Mouse (Mus musculus): ENCODE measurements at regions not wholly inside any gene's neighbourhood (a gene's known extent, or its start where the extent isn't known, plus 50 kb on each side); places are given as distances from the start of the nearest gene placed in this dataset.

DNA sequence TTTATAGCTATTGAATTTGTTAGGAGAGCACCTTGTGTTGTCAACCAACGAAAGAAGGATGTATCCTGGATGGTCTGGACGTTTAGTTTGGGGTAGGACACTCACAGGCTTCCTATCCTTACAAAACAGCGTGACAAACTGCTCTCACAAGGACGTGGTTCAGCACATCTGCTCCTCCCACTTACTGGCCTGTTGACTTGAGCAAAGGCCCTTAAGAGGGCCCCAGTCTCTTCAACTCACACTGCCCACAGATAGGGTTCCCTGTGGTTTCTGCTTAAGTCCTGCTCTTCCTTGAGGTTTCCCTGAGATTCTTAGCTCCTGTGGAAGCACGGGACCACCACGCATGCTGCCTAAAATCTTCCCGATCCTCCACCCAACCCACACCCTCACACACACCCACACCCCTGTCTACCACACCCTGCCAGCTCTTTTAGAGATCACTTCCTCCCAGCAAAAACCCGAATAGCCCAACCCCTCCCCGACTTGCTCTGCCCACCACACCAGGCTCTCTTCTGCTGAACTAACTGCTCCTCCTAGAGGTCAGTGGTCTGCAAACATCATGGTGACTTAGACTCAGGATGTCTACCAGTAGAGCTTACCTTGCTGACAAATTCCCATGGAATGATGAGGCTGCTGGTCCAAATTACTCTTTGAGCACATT lies 95.7 kb upstream of the Hnrnpa3 start:
- DNase-seq (ENCODE audit: low spot score in 2 of 2) = peak; percentile 24 to 37

DNA sequence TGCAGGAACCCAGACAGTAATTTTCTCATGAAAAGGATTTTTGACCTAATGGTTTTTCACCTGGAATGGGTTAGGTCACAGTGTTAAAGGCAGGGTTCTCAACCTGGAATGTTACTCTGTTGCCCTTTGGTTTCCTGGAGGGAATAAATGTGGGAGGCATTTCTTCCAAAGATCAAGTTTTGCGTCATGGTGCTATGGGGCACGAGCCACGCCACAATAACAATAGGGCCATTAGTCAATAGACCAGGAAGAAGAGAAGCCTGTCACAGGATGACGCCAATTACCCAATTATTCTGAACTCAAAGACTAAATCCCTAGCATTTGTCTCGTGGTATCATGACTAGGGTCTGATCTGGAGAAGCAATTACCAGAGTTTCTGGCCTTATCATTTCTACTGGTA lies 94.3 kb upstream of the Hnrnpa3 start:
- DNase-seq (ENCODE audit: low spot score in 2 of 2) = no peak

DNA sequence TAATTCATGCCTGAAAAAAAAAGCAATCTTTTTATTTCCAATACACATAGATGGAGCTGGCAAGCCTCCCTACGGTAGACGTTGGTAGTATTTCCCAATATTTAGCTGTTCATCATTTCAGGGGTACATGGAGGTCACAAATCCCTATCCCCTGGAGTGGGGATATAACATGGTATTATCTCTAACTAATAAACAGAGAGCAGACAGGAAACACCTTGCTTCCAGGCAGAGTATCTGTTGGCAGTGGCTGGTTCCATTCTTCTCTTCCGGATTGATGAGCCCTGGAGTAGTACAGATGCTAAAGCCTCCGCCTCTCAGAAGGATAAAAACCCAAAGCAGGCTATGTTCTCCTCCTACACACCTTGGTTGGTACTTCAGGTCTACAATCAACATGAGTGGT lies 91.9 kb upstream of the Hnrnpa3 start:
- no peak for DNase-seq (ENCODE audit: low spot score in 2 of 2)

DNA sequence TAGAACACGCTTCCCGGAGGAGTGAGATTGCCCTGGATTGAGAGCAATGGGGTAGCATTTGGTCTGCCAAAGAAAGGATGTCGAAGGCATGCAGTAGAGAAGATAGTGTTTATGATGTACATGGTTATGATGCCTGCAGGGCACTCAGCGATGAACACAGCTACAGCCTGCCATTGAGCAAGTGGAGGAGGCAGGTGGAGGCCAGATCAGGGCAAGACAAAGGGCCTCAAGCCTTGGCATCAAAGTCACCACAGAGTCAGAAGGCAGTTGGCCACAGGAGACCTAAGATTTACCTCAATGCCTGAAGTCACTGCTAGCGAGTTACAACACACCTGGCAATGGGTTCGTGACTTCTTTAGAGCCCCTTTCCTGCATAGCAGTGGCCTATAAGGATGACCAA lies 89.3 kb upstream of the Hnrnpa3 start:
- DNase-seq (ENCODE audit: low spot score in 2 of 2) = no peak

DNA sequence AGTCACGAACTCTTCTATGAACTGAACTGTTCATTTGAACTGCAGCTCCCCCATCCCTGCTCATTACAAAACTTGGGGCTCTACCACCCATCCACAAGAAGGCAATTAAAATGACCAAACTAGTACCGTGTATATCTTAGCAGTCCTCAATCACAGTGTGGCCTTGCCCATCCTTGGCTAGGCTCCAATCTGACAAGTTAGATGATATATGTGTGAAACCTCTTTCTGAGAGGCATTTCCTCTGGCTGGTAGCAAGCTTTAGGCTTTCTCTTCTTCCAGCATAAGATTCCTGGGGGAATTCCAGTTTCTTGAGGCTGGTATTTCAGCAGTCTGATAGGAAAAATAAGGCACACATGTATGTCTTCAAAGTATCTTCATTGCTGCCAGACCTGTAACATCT lies 88.8 kb upstream of the Hnrnpa3 start:
- no peak for DNase-seq (ENCODE audit: low spot score in 2 of 2)

DNA sequence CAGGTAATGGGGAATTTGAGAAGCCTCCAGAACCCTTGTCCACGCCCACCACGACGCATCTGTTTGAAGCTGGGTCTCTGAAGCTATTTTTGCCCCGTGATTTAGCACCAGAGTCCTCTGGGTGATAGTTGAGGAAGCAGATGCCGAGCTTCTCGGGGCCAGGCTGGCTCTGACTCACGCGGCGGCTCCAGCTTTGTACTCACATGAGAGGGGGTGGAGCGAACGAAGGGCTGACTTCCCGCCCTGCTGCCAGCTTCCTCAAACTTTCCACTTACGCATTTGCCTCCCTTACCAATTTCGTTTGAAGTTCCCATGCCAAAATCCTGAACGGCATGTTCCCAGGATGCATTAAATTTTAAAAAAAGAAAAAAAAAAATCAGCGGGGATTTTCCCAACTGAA lies 74.1 kb upstream of the Hnrnpa3 start:
- peak; percentile 72 to 79 for DNase-seq (ENCODE audit: low spot score in 2 of 2)

DNA sequence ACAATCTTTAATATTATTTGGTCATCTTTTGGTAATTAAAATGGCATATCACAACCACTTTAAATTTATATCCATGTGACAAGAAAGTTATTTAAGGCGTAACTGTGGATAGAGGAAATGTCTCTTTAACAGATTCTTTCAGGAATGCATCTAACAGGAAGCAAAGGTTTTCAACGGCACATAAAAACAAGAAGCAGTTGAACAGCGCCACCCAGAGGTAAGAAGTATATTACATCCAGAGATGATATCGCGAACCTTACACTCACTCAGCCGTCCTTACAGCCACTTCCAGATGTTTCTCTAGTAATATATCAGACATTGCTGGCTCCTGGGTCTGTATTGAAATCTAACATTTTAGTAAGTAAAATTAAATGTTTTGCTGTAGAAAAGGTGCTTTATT lies 70.5 kb upstream of the Hnrnpa3 start:
- peak; percentile 51 to 85 for DNase-seq (ENCODE audit: low spot score in 2 of 2)

DNA sequence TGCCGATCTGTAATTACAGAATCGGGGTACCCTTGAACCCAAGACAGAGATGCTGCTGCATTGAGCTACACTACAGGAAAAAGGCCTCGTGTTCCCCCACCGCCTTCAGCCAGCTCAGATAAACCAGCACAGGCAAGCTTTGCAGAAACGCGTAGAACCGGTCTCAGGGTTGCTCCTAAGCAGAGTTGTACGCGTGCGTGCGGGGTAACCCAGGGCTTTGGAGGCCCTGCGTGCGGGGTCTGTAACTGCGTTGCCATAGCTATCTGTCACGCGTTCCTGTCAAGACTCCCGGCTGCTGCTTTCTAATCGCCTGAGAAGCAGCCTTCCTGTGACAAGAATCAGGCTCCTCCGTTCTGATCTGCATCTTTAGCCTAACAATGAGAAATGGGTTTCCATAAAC lies 69.6 kb upstream of the Hnrnpa3 start:
- peak in 1 of 2 experiments; percentile 26 for DNase-seq (ENCODE audit: low spot score in 2 of 2)

DNA sequence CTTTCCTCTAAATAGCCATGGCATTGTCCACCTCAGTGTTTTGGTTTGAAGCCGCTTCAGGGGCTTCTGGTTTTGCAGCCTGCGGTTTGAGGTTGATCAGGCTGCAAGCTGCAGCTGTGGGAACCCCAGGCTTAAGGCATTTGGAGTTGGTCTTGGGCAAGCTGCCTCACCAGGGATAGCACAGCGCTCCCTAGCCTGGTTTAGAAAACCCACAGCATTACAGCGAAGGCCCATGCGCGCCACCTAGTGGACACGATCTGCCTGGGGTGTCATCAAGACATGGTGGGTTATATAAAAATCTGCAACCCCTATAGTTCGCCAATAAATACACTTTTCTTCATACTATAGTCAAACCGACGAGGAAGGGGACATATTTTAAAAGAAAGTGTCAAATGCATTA lies 68.9 kb upstream of the Hnrnpa3 start:
- DNase-seq (ENCODE audit: low spot score in 2 of 2) = peak; percentile 84 to 97

DNA sequence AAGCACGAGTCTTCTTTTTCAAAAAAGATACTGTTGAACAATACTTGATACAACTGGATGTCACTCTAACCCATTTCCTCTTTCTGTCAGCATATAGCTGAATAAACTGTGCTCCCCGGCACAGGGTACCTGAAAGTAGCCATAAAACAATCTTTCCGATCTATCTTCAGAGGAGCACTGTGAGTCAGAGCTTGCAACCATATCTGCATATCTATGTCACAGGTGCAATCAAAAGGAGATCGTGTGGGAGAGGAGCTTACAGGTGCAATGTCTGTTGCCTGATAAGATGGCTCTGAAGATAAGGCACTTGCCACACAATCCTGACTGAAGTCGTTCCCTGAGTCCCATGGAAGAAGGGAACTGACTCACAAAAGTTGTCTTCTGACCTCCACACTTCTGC lies 58.5 kb upstream of the Hnrnpa3 start:
- peak; percentile 28 to 35 for DNase-seq (ENCODE audit: low spot score in 2 of 2)

DNA sequence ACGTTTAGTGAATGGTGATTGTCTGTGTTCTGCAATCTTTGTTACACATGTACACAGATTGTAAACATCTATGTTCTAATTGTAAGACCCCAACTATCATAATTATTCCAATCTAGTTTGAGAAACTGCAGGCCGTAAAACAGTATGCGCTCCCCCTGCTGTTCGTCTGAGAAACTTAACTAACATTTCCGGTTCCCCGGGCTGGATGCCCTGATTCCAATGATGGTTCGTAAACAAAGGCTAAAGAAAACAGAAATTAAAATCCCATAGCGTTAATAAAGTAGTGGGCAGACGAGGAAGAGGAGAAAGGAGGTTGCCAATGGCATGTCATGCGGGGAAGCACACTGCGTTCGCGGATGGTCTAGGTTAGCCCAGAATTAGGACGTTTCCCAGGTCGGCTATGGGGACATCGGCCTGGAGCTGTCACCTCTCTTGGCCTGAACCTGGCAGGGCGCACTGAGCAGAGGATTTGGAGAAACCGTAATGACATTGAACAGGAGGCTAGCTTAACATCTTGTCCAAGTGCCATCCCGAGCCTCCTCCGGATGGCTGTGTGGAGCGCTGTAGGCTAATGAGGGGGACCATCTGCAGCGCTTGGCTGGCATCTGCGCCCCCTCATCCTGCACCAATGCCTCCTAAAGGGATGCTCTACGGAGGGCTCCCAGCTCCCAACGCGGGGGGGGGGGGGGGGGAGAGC lies 55.7 kb upstream of the Hnrnpa3 start:
- peak; percentile 46 to 71 for DNase-seq (ENCODE audit: low spot score in 2 of 2)

DNA sequence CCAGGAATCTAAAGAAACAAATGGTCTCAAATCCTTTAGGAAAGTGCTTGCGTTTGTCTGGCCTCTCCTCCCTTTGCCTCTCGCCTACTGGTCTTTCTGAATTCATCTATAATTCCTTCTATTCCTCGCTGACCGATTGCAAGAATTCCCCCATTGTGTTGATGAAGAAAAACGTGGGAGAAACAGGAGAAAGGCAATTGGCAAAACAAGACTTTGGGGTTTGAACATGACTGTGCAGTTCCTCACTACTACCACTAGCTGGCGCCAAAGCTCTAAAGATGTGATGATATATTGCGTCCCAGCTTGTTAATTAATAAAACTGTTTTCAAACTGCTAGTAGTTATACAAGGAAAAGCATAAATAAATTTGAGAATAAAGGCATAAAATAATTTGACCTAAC lies 53.4 kb upstream of the Hnrnpa3 start:
- peak in 1 of 2 experiments; percentile 45 for DNase-seq (ENCODE audit: low spot score in 2 of 2)

DNA sequence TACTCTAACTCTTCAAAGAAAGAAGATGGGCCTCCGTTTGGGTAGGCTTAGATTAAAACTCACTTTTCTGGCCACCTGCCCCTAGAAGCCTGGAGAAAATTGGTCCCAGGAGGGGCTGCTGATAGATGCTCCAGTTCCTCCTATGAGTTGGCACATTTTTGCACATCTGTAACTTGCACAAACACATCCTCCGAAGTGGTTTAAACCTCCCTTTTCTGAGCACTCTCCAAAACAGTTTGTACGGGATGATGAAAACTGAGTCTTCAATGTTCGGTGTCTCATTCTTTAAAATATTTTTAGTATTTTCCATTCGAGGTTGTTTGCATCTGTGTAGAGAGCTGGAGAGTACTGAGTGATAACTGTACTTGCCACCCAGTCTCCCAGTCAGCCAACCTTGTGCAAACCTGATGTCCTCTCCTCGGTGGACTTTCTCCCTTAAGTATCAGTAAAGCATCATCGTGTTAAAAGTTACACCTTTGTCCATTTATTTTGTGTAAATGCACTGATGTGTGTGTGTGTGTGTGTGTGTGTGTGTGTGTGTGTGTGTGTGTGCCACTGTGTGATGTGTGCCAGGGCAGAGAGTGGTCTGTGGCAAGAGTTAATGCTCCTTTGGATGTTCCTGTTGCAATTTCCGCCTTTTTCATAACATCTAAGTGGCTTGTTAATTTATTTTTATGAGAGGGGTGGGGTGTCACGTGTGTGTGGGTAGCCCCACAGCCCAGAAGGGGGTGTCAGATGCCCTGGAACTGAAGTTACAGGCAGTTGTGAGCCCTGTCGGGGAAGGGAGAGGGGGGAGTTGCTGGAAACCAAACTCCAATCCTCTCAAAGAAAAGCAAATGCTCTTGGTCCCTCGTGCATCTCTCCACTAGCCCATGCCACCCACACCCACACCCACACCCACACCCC lies 51.8 kb upstream of the Hnrnpa3 start:
- DNase-seq (ENCODE audit: low spot score in 2 of 2) = no peak

DNA sequence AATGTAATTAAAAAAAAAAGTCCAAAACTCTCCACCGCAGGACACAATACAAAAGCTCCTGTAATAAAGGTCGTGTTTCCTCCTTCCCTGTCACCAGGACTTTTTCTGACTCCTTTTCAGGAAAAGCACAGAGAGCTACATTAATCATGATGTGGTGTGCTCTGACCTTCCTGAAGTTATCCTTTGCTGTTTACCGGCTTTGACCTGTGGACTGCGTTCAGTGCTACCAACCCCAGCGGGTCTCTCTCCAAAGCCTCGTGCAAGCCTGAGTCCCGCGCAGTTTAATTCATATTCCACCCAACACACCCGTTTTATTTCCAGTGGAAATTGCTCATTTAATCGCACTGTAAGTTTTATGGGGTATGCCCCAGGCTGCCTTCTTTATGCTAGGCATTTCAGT lies 51.1 kb upstream of the Hnrnpa3 start:
- DNase-seq (ENCODE audit: low spot score in 2 of 2) = no peak

DNA sequence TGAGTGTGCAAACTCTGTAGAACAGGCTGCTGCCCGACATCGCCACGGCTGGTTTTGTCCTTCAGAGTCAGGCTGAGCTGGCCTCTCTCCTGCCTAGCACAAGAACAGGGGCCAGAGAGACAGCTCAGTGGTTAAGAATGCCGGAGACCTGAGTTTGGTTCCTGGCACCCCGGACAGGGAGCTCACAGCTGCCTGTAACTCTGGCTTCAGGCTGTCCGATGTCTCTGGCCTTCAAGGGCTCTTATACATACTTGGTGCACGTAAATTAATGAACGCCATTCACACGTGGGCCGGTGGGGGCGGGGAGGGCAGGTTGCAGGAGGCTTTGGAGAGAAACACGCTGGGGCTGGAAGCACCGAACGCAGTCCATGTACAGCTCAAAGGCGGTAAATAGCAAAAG lies 50.6 kb upstream of the Hnrnpa3 start:
- no peak for DNase-seq (ENCODE audit: low spot score in 2 of 2)

DNA sequence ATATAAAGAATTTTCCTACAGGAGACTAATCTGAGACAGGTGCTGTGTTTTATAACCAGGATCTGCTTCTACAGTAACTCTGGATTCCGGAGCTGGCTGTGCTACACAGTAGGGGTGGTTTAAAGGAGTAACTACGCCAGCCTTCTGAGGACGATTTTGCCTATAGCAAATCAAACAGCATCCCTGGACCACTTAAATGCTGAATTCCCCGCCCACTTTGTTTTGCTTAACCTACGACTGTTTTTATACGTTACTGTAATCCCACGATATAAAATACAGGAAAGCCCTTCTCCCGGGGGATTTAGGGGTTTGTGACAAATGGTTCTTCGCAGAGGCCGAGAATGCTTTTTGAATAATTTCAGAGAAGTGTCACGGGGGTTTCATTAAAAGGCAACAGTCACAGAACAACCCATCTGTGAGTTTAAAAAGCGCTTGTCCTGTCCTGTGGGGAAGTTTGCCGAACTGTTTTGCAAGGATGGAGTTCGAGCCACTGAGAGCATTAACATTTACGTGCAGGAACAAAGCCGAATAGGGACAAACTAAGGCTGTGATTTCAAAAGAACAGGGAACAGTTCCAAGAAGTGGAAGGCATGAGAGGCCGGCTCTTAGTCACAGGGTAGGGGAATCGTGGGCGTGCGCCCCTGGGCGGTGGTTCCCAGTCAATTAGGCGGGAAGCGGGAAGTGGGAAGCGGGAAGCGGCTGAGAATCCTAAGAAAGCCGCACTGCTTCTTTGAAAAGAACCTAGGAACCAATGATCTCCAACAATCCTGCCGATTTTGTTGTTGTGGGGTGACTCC lies 49.7 kb upstream of the Hnrnpa3 start:
- DNase-seq (ENCODE audit: low spot score in 2 of 2) = no peak
